Mouse (Mus musculus) heart, adult 11 months (tissue): ENCODE measurements around the gene E2f7.
A peak's percentile ranks its signal among the peaks of the same experiment; 100 is the strongest.

ENCODE experiments used
- DNase-seq: peaks from one replicate; pipeline ENCODE4 v3.0.0; 2022

Gene E2f7

GRCm38 (mm10) chr10:110781772-110782171, 36.5 kb downstream of the E2f7 start:
- DNase-seq, result peak; percentile 83

GRCm38 (mm10) chr10:110782655-110783054, 37.4 kb downstream of the E2f7 start:
- DNase-seq, result peak; percentile 58

GRCm38 (mm10) chr10:110788049-110788752, 43.0 kb downstream of the E2f7 start:
- DNase-seq, result peak; percentile 82

- DNase-seq, result peak; percentile 17
Observed at GRCm38 (mm10) chr10:110789683-110790082, 44.4 kb downstream of the E2f7 start.

GRCm38 (mm10) chr10:110793150-110793787, 48.0 kb downstream of the E2f7 start:
- DNase-seq, result peak; percentile 91

- peak; percentile 79 for DNase-seq
Observed at GRCm38 (mm10) chr10:110794564-110795205, 49.4 kb downstream of the E2f7 start.

- peak; percentile 73 for DNase-seq
Observed at GRCm38 (mm10) chr10:110795206-110795796, 50.1 kb downstream of the E2f7 start.

GRCm38 (mm10) chr10:110801296-110801695, 56.1 kb downstream of the E2f7 start:
- no peak for DNase-seq

GRCm38 (mm10) chr10:110804279-110805024, 59.2 kb downstream of the E2f7 start:
- DNase-seq, result no peak

GRCm38 (mm10) chr10:110805025-110805740, 59.9 kb downstream of the E2f7 start:
- DNase-seq, result no peak

- DNase-seq, result no peak
Observed at GRCm38 (mm10) chr10:110806471-110806870, 61.2 kb downstream of the E2f7 start.

- no peak for DNase-seq
Observed at GRCm38 (mm10) chr10:110810528-110810927, 65.3 kb downstream of the E2f7 start.

GRCm38 (mm10) chr10:110811209-110811861, 66.1 kb downstream of the E2f7 start:
- no peak for DNase-seq

GRCm38 (mm10) chr10:110811862-110812225, 66.6 kb downstream of the E2f7 start:
- no peak for DNase-seq

GRCm38 (mm10) chr10:110821139-110821538, 75.9 kb downstream of the E2f7 start:
- no peak for DNase-seq

GRCm38 (mm10) chr10:110821692-110822091, 76.5 kb downstream of the E2f7 start:
- no peak for DNase-seq

GRCm38 (mm10) chr10:110832336-110832735, 87.1 kb downstream of the E2f7 start:
- peak; percentile 94 for DNase-seq

- no peak for DNase-seq
Observed at GRCm38 (mm10) chr10:110835115-110835806, 90.0 kb downstream of the E2f7 start.
